Mouse (Mus musculus): ENCODE measurements around the gene Hyou1.
A peak's percentile ranks its signal among the peaks of the same experiment; 100 is the strongest.
"Not testable (repeated sequence)": the region's sequence is repeated elsewhere in the genome, so short reads cannot be mapped to it uniquely, and the experiment has no call there.

The Hyou1 gene

GRCm38 (mm10) chr9:44351396-44351795 lies 27.9 kb upstream of the Hyou1 start:
- no peak for DNase-seq (ENCODE audit: low read depth, low spot score)

- DNase-seq (ENCODE audit: low read depth, low spot score) = no peak
Observed at GRCm38 (mm10) chr9:44352337-44352736, 27.0 kb upstream of the Hyou1 start.

- no peak for DNase-seq (ENCODE audit: low read depth, low spot score)
Observed at GRCm38 (mm10) chr9:44353142-44353541, 26.1 kb upstream of the Hyou1 start.

GRCm38 (mm10) chr9:44357207-44357606 lies 22.1 kb upstream of the Hyou1 start:
- peak; percentile 75 for DNase-seq (ENCODE audit: low read depth, low spot score)

- DNase-seq (ENCODE audit: low read depth, low spot score) = peak; percentile 99
Observed at GRCm38 (mm10) chr9:44361190-44361917, 17.9 kb upstream of the Hyou1 start, which contains the start of gene Vps11. TSS of gene Vps11 (minus strand) at chr9:44361670.

- not testable (repeated sequence) for DNase-seq (ENCODE audit: low read depth, low spot score)
Observed at GRCm38 (mm10) chr9:44361931-44362330, 17.4 kb upstream of the Hyou1 start.

GRCm38 (mm10) chr9:44364480-44364879 lies 14.8 kb upstream of the Hyou1 start:
- DNase-seq (ENCODE audit: low read depth, low spot score) = peak; percentile 69

GRCm38 (mm10) chr9:44373386-44373785 lies 5.9 kb upstream of the Hyou1 start:
- DNase-seq (ENCODE audit: low read depth, low spot score) = no peak

- DNase-seq (ENCODE audit: low read depth, low spot score) = no peak
Observed at GRCm38 (mm10) chr9:44376141-44376540, 3.1 kb upstream of the Hyou1 start.

- DNase-seq (ENCODE audit: low read depth, low spot score) = not testable (repeated sequence)
Observed at GRCm38 (mm10) chr9:44377335-44377734, 2.0 kb upstream of the Hyou1 start.

- peak; percentile 46 for DNase-seq (ENCODE audit: low read depth, low spot score)
Observed at GRCm38 (mm10) chr9:44378153-44378730, 1.0 kb upstream of the Hyou1 start.

GRCm38 (mm10) chr9:44379862-44380261 lies 572 bp downstream of the Hyou1 start:
- DNase-seq (ENCODE audit: low read depth, low spot score) = no peak

- no peak for DNase-seq (ENCODE audit: low read depth, low spot score)
Observed at GRCm38 (mm10) chr9:44384596-44384995, 5.3 kb downstream of the Hyou1 start.

GRCm38 (mm10) chr9:44387221-44387620 lies 7.9 kb downstream of the Hyou1 start:
- DNase-seq (ENCODE audit: low read depth, low spot score) = no peak

GRCm38 (mm10) chr9:44389273-44389672 lies 10.0 kb downstream of the Hyou1 start:
- DNase-seq (ENCODE audit: low read depth, low spot score) = peak; percentile 80

- DNase-seq (ENCODE audit: low read depth, low spot score) = peak; percentile 80
Observed at GRCm38 (mm10) chr9:44391466-44391865, 12.2 kb downstream of the Hyou1 start.

GRCm38 (mm10) chr9:44396684-44397411 lies 17.6 kb downstream of the Hyou1 start, which contains the start of gene Slc37a4:
TSS of gene Slc37a4 (plus strand) at chr9:44396852.
- DNase-seq (ENCODE audit: low read depth, low spot score) = peak; percentile 94

- DNase-seq (ENCODE audit: low read depth, low spot score) = no peak
Observed at GRCm38 (mm10) chr9:44398087-44398486, 18.8 kb downstream of the Hyou1 start.

GRCm38 (mm10) chr9:44398551-44398950 lies 19.3 kb downstream of the Hyou1 start:
- no peak for DNase-seq (ENCODE audit: low read depth, low spot score)

GRCm38 (mm10) chr9:44399114-44399794 lies 20.0 kb downstream of the Hyou1 start:
- DNase-seq (ENCODE audit: low read depth, low spot score) = no peak

- no peak for DNase-seq (ENCODE audit: low read depth, low spot score)
Observed at GRCm38 (mm10) chr9:44399795-44400114, 20.5 kb downstream of the Hyou1 start.

GRCm38 (mm10) chr9:44401081-44401480 lies 21.8 kb downstream of the Hyou1 start:
- DNase-seq (ENCODE audit: low read depth, low spot score) = no peak

All from CD4-positive, CD25-positive, alpha-beta regulatory T cell, adult 2 months (primary cell).